Mouse (Mus musculus): ENCODE data around the gene Mgrn1. TPM values are rescaled to one million over a fixed set of nuclear protein-coding genes. Genes with fewer than 3 reads are reported as not detected.
A peak's percentile ranks its signal among the peaks of the same experiment; 100 is the strongest.

Gene Mgrn1
- polyA plus RNA-seq, 1 experiment from 2014 or later, result 62.2 TPM

GRCm38 (mm10) chr16:4871926-4872325, 14.1 kb upstream of the Mgrn1 start:
- H3K4me3 ChIP-seq (ENCODE audit: inconsistent target), result no peak overlapping the region
- H3K79me2 ChIP-seq (ENCODE audit: inconsistent target), result peaks cover 28% of the 10 kb centered on the region
- H3K27ac ChIP-seq, result no peak overlapping the region
- 87% methylated on average over 2 of the region's 2 CpGs for WGBS (ENCODE audit: missing documents)
- H3K36me3 ChIP-seq (ENCODE audit: inconsistent target), result peaks cover 26% of the 10 kb centered on the region

- Histone ChIP-seq H3K36me3 (ENCODE audit: inconsistent target) (peaks cover 21% of the 10 kb centered on the region), H3K79me2 (ENCODE audit: inconsistent target) (peaks cover 52% of the 10 kb centered on the region), H3K27ac (no peak overlapping the region), H3K4me3 (ENCODE audit: inconsistent target) (no peak overlapping the region)
- WGBS (ENCODE audit: missing documents), result 76% methylated on average over 21 of the region's 23 CpGs
Measured at GRCm38 (mm10) chr16:4875198-4876032, 10.6 kb upstream of the Mgrn1 start.

GRCm38 (mm10) chr16:4876033-4876680, 9.9 kb upstream of the Mgrn1 start:
- Histone ChIP-seq H3K36me3 (ENCODE audit: inconsistent target) (peaks cover 21% of the 10 kb centered on the region), H3K79me2 (ENCODE audit: inconsistent target) (peaks cover 52% of the 10 kb centered on the region), H3K4me3 (ENCODE audit: inconsistent target) (no peak overlapping the region), H3K27ac (peak overlapping the region; percentile 92)
- WGBS (ENCODE audit: missing documents), result 82% methylated on average over 8 of the region's 8 CpGs

- peaks cover 52% of the 10 kb centered on the region for H3K79me2 ChIP-seq (ENCODE audit: inconsistent target)
- H3K4me3 ChIP-seq (ENCODE audit: inconsistent target), result peak overlapping the region; percentile 80
- peak overlapping the region; percentile 92 for H3K27ac ChIP-seq
- H3K36me3 ChIP-seq (ENCODE audit: inconsistent target), result peaks cover 21% of the 10 kb centered on the region
- WGBS (ENCODE audit: missing documents), result 12% methylated on average over 3 of the region's 4 CpGs
Measured at GRCm38 (mm10) chr16:4877195-4877594, 8.9 kb upstream of the Mgrn1 start.

- peak overlapping the region; percentile 80 for H3K4me3 ChIP-seq (ENCODE audit: inconsistent target)
- 54% methylated on average over 2 of the region's 3 CpGs for WGBS (ENCODE audit: missing documents)
- peaks cover 21% of the 10 kb centered on the region for H3K36me3 ChIP-seq (ENCODE audit: inconsistent target)
- peaks cover 52% of the 10 kb centered on the region for H3K79me2 ChIP-seq (ENCODE audit: inconsistent target)
- peak overlapping the region; percentile 92 for H3K27ac ChIP-seq
Measured at GRCm38 (mm10) chr16:4877701-4878100, 8.3 kb upstream of the Mgrn1 start.

- peak overlapping the region; percentile 92 for H3K27ac ChIP-seq
- H3K79me2 ChIP-seq (ENCODE audit: inconsistent target), result peaks cover 52% of the 10 kb centered on the region
- H3K36me3 ChIP-seq (ENCODE audit: inconsistent target), result peaks cover 21% of the 10 kb centered on the region
- WGBS (ENCODE audit: missing documents), result 3% methylated on average over 5 of the region's 5 CpGs
- H3K4me3 ChIP-seq (ENCODE audit: inconsistent target), result peak overlapping the region; percentile 80
Measured at GRCm38 (mm10) chr16:4878192-4878885, 7.7 kb upstream of the Mgrn1 start.

- peaks cover 19% of the 10 kb centered on the region for H3K36me3 ChIP-seq (ENCODE audit: inconsistent target)
- WGBS (ENCODE audit: missing documents), result under 1% methylated on average over 32 of the region's 54 CpGs
- peak overlapping the region; percentile 92 for H3K27ac ChIP-seq
- H3K79me2 ChIP-seq (ENCODE audit: inconsistent target), result peaks cover 51% of the 10 kb centered on the region
- peak overlapping the region; percentile 80 for H3K4me3 ChIP-seq (ENCODE audit: inconsistent target)
Measured at GRCm38 (mm10) chr16:4879101-4879707, 6.8 kb upstream of the Mgrn1 start.

- H3K4me3 ChIP-seq (ENCODE audit: inconsistent target), result peak overlapping the region; percentile 80
- peaks cover 14% of the 10 kb centered on the region for H3K36me3 ChIP-seq (ENCODE audit: inconsistent target)
- peaks cover 46% of the 10 kb centered on the region for H3K79me2 ChIP-seq (ENCODE audit: inconsistent target)
- peak overlapping the region; percentile 94 for H3K27ac ChIP-seq
- under 1% methylated on average over 40 of the region's 40 CpGs for WGBS (ENCODE audit: missing documents)
Measured at GRCm38 (mm10) chr16:4879708-4880124, 6.3 kb upstream of the Mgrn1 start.

GRCm38 (mm10) chr16:4880136-4880825, 5.8 kb upstream of the Mgrn1 start, which contains the start of gene Ubald1:
Gene Ubald1 (minus strand): TSS chr16:4880315.
- Histone ChIP-seq H3K36me3 (ENCODE audit: inconsistent target) (peaks cover 9% of the 10 kb centered on the region; the same call in 1 of the 2 replicates), H3K4me3 (ENCODE audit: inconsistent target) (peak within 1 kb of the TSS; percentile 80), H3K27ac (peak within 1 kb of the TSS; percentile 94), H3K79me2 (ENCODE audit: inconsistent target) (peaks cover 40% of the 10 kb centered on the region)
- under 1% methylated on average over 41 of the region's 48 CpGs for WGBS (ENCODE audit: missing documents)

- Histone ChIP-seq H3K27ac (peak overlapping the region; percentile 93), H3K79me2 (ENCODE audit: inconsistent target) (peaks cover 36% of the 10 kb centered on the region), H3K4me3 (ENCODE audit: inconsistent target) (peak overlapping the region; percentile 71), H3K36me3 (ENCODE audit: inconsistent target) (no peaks in the 10 kb centered on the region)
- WGBS (ENCODE audit: missing documents), result 87% methylated on average over 10 of the region's 10 CpGs
Measured at GRCm38 (mm10) chr16:4881400-4882351, 4.4 kb upstream of the Mgrn1 start.

GRCm38 (mm10) chr16:4884930-4885329, 1.1 kb upstream of the Mgrn1 start:
- Histone ChIP-seq H3K36me3 (ENCODE audit: inconsistent target) (no peaks in the 10 kb centered on the region), H3K27ac (peak overlapping the region; percentile 89; the same call in 1 of the 2 replicates), H3K79me2 (ENCODE audit: inconsistent target) (peaks cover 43% of the 10 kb centered on the region), H3K4me3 (ENCODE audit: inconsistent target) (no peak overlapping the region)
- 94% methylated on average over 10 of the region's 10 CpGs for WGBS (ENCODE audit: missing documents)

- H3K27ac ChIP-seq, result peak overlapping the region; percentile 39
- 9% methylated on average over 8 of the region's 8 CpGs for WGBS (ENCODE audit: missing documents)
- H3K79me2 ChIP-seq (ENCODE audit: inconsistent target), result peaks cover 60% of the 10 kb centered on the region
- peak overlapping the region; percentile 69 for H3K4me3 ChIP-seq (ENCODE audit: inconsistent target)
- no peaks in the 10 kb centered on the region for H3K36me3 ChIP-seq (ENCODE audit: inconsistent target)
Measured at GRCm38 (mm10) chr16:4886690-4887020, 606 bp downstream of the Mgrn1 start.

- Histone ChIP-seq H3K79me2 (ENCODE audit: inconsistent target) (peaks cover 91% of the 10 kb centered on the region), H3K36me3 (ENCODE audit: inconsistent target) (no peaks in the 10 kb centered on the region), H3K4me3 (ENCODE audit: inconsistent target) (no peak overlapping the region), H3K27ac (no peak overlapping the region)
- 99% methylated on average over 4 of the region's 4 CpGs for WGBS (ENCODE audit: missing documents)
Measured at GRCm38 (mm10) chr16:4890201-4890709, 4.2 kb downstream of the Mgrn1 start.

All from macrophage (primary cell).